Mouse (Mus musculus) CH12.LX (cell line): ENCODE measurements around the gene Man2a1. TPM values are rescaled to one million over a fixed set of nuclear protein-coding genes. Genes with fewer than 3 reads are reported as not detected.

Experiments
- DNase-seq: peaks from one replicate; pipeline ENCODE4 v3.0.0-alpha.2; 2013; ENCODE audit errors: extremely low read depth
- H3K27ac ChIP-seq: 2 replicates; pipeline ENCODE4 v1.5.1; 2012; ENCODE audit warnings: low read depth, mild to moderate bottlenecking, control low read depth, moderate library complexity; ENCODE audit not compliant: insufficient read depth
- H3K27me3 ChIP-seq: replicated peaks from 2 replicates; pipeline ENCODE3; 2012; ENCODE audit warnings: inconsistent platforms
- H3K36me3 ChIP-seq, 2 experiments: replicated peaks in 1 of 2; 2 replicates each; pipeline versions ENCODE3 to v1.6.1; 2012; ENCODE audit warnings: inconsistent platforms in 1 of 2, low read length in 1 of 2, mild to moderate bottlenecking in 1 of 2, mixed read lengths in 1 of 2, moderate library complexity in 1 of 2; ENCODE audit not compliant: control insufficient read depth in 1 of 2, insufficient read depth in 1 of 2
- H3K4me1 ChIP-seq, 2 experiments: 2 replicates each; pipeline ENCODE4 v1.6.1; 2012; ENCODE audit warnings: inconsistent platforms in 1 of 2, moderate library complexity in 1 of 2; ENCODE audit not compliant: insufficient read depth in 2 of 2, control insufficient read depth in 1 of 2
- H3K4me2 ChIP-seq: 2 replicates; pipeline ENCODE4 v1.6.1; 2012; ENCODE audit warnings: low read depth, mild to moderate bottlenecking, control low read depth; ENCODE audit not compliant: poor library complexity, insufficient read depth, severe bottlenecking
- H3K4me3 ChIP-seq, 3 experiments: fragments of 150-350 bp in 1 of 3; sonication (generic) in 1 of 3; replicated peaks in 1 of 3; 2 replicates each; pipeline versions ENCODE3 to v1.5.1; 2011 to 2012; ENCODE audit warnings: low read depth in 2 of 3, low read length in 2 of 3, mild to moderate bottlenecking in 2 of 3, moderate library complexity in 2 of 3, control low read depth in 1 of 3, improper control_type of control experiment in 1 of 3, inconsistent platforms in 1 of 3, mixed read lengths in 1 of 3; ENCODE audit not compliant: poor library complexity in 1 of 3
- H3K79me2 ChIP-seq: replicated peaks from 2 replicates; pipeline ENCODE4 v1.6.1; 2012; ENCODE audit warnings: mild to moderate bottlenecking, moderate library complexity; ENCODE audit not compliant: control insufficient read depth, poor library complexity, insufficient read depth, severe bottlenecking; ENCODE audit errors: extremely low read depth
- H3K9ac ChIP-seq: 2 replicates; pipeline ENCODE4 v1.6.1; 2012; ENCODE audit warnings: low read depth, mild to moderate bottlenecking, control low read depth, moderate library complexity; ENCODE audit not compliant: insufficient read depth
- H3K9me3 ChIP-seq: replicated peaks from 2 replicates; pipeline ENCODE3; 2012; ENCODE audit warnings: low read length, inconsistent platforms, mixed read lengths
- CHD1 ChIP-seq: IDR thresholded peaks from 2 replicates; pipeline ENCODE4 v1.6.1; 2012; ENCODE audit warnings: low read depth, low read length, improper control_type of control experiment, inconsistent platforms
- CHD2 ChIP-seq: IDR thresholded peaks from 2 replicates; pipeline ENCODE4 v1.6.1; 2011; ENCODE audit warnings: low read length, improper control_type of control experiment
- CTCF ChIP-seq, 2 experiments: IDR thresholded peaks in 1 of 2; conservative IDR thresholded peaks in 1 of 2; 2 replicates each; pipeline ENCODE4 v1.5.1; 2011 to 2012; ENCODE audit warnings: low read depth in 2 of 2, low read length in 2 of 2, improper control_type of control experiment in 1 of 2, inconsistent platforms in 1 of 2, mild to moderate bottlenecking in 1 of 2, moderate library complexity in 1 of 2
- E2F4 ChIP-seq: IDR thresholded peaks from 2 replicates; pipeline ENCODE4 v1.6.1; 2011; ENCODE audit warnings: low read depth, low read length, improper control_type of control experiment; ENCODE audit not compliant: insufficient replicate concordance
- ELF1 ChIP-seq: IDR thresholded peaks from 2 replicates; pipeline ENCODE4 v1.6.1; 2014; ENCODE audit warnings: low read depth, mild to moderate bottlenecking, inconsistent platforms, low read length, improper control_type of control experiment
- GABPA ChIP-seq: IDR thresholded peaks from 2 replicates; pipeline ENCODE4 v1.6.1; 2012; ENCODE audit warnings: low read depth, low read length, improper control_type of control experiment, inconsistent platforms; ENCODE audit not compliant: insufficient replicate concordance
- KAT2A ChIP-seq: IDR thresholded peaks from 2 replicates; pipeline ENCODE4 v1.6.1; 2012; ENCODE audit warnings: low read length, improper control_type of control experiment, inconsistent platforms; ENCODE audit not compliant: insufficient replicate concordance
- MAFK ChIP-seq: IDR thresholded peaks from 2 replicates; pipeline ENCODE4 v1.6.1; 2011; ENCODE audit warnings: low read length, improper control_type of control experiment; ENCODE audit not compliant: insufficient replicate concordance
- MEF2A ChIP-seq: IDR thresholded peaks from 2 replicates; pipeline ENCODE4 v1.6.1; 2014; ENCODE audit warnings: low read depth, mild to moderate bottlenecking, inconsistent platforms, low read length, improper control_type of control experiment, borderline replicate concordance
- MXI1 ChIP-seq: IDR thresholded peaks from 2 replicates; pipeline ENCODE4 v1.6.1; 2011; ENCODE audit warnings: mild to moderate bottlenecking, low read depth, low read length, improper control_type of control experiment
- MYC ChIP-seq: IDR thresholded peaks from 2 replicates; pipeline ENCODE4 v1.6.1; 2011; ENCODE audit warnings: low read depth, mild to moderate bottlenecking, improper control_type of control experiment, low read length
- SMC3 ChIP-seq: IDR thresholded peaks from 2 replicates; pipeline ENCODE4 v1.6.1; 2011; ENCODE audit warnings: low read depth, low read length, improper control_type of control experiment
- UBTF ChIP-seq: IDR thresholded peaks from 2 replicates; pipeline ENCODE4 v1.6.1; 2012; ENCODE audit warnings: low read depth, mild to moderate bottlenecking, inconsistent platforms, low read length, improper control_type of control experiment, moderate library complexity
- USF1 ChIP-seq: IDR thresholded peaks from 2 replicates; pipeline ENCODE4 v1.6.1; 2014; ENCODE audit warnings: low read depth, mild to moderate bottlenecking, inconsistent platforms, low read length, improper control_type of control experiment
- USF2 ChIP-seq: conservative IDR thresholded peaks from 2 replicates; pipeline ENCODE4 v1.6.1; 2011; ENCODE audit warnings: low read depth, low read length, improper control_type of control experiment
- ZKSCAN1 ChIP-seq: IDR thresholded peaks from 2 replicates; pipeline ENCODE4 v1.6.1; 2012; ENCODE audit warnings: low read depth, inconsistent platforms, low read length, improper control_type of control experiment, borderline replicate concordance
- ZNF384 ChIP-seq: IDR thresholded peaks from 2 replicates; pipeline ENCODE4 v1.6.1; 2012; ENCODE audit warnings: low read depth, low read length, improper control_type of control experiment, inconsistent platforms
- dilution Hi-C: fragments of 300-500 bp; cut with MboI; formaldehyde crosslinking; loops from 2 replicates; pipeline ENCODE4 v1.14.3; 2020; ENCODE audit warnings: low sequenced_read_pairs; ENCODE audit not compliant: extremely low pct_unique_long_range_greater_than_20kb, extremely low pct_ligation_motif_present
- in situ Hi-C: fragments of 300-500 bp; cut with MboI; formaldehyde crosslinking; loops from 3 replicates; pipeline ENCODE4 v1.14.3; 2019; ENCODE audit warnings: low sequenced_read_pairs, low pct_ligation_motif_present, low pct_unique_long_range_greater_than_20kb, mixed read lengths
- polyA plus RNA-seq: library from polyadenylated mRNA; unstranded; fragments of >175 nt; gene quantifications from 2 replicates; pipeline ENCODE4 v1.2.1, GENCODE M21; 2012; ENCODE audit warnings: low read depth; ENCODE audit not compliant: insufficient read length
- total RNA-seq, 2 experiments: library from RNA; depleted of rRNA; stranded (reverse); fragments of 300-350 nt in 1 of 2; fragments of >200 nt in 1 of 2; gene quantifications; 2 replicates each; pipeline ENCODE4 v1.2.3; 2012 to 2014

Gene Man2a1
- total and polyA plus RNA-seq, 3 experiments: 7.9 to 15.4 (median 11.9) TPM

DNA sequence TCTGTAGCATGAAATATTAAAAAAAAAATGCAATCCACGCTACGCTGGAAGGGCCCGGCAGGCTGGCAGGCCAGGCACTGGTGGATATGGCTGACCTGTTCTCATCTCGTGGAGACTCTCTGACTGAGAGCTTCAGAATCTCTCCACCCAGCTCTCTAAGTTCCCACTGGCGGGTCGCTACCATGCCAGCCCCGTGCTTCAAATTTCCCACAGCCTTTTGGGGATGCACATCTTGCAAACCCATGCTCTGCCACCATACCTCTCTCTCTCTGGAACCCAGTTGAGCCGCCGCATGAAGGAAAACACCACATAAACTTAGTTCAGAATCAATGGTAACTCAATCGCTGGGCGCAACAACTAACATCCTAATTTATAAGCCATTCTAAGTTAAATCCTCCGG, 178.2 kb downstream of the Man2a1 start:
- H3K4me3 ChIP-seq: no peak overlapping the region
- H3K27me3 ChIP-seq: no peaks in the 10 kb centered on the region
- in situ Hi-C loops: no loop called here
- no peaks in the 10 kb centered on the region for H3K36me3 ChIP-seq
- no peak overlapping the region for H3K4me2 ChIP-seq
- no peak overlapping the region for H3K27ac ChIP-seq
- peaks cover 6 to 10% of the 10 kb centered on the region in 2 experiments; a peak in 2 of 4 replicates for H3K4me1 ChIP-seq
- dilution Hi-C loops: no loop called here
- no peak for TF ChIP-seq ZKSCAN1
- no peak for TF ChIP-seq USF1
- TF ChIP-seq MEF2A: no peak
- no peak for TF ChIP-seq CHD2
- no peak for TF ChIP-seq USF2
- TF ChIP-seq, all 38 proteins: peak for 0
- no peak for DNase-seq
- Histone ChIP-seq H3K9me3 (no peaks in the 10 kb centered on the region), H3K79me2 (no peaks in the 10 kb centered on the region), H3K9ac (no peak overlapping the region)

DNA sequence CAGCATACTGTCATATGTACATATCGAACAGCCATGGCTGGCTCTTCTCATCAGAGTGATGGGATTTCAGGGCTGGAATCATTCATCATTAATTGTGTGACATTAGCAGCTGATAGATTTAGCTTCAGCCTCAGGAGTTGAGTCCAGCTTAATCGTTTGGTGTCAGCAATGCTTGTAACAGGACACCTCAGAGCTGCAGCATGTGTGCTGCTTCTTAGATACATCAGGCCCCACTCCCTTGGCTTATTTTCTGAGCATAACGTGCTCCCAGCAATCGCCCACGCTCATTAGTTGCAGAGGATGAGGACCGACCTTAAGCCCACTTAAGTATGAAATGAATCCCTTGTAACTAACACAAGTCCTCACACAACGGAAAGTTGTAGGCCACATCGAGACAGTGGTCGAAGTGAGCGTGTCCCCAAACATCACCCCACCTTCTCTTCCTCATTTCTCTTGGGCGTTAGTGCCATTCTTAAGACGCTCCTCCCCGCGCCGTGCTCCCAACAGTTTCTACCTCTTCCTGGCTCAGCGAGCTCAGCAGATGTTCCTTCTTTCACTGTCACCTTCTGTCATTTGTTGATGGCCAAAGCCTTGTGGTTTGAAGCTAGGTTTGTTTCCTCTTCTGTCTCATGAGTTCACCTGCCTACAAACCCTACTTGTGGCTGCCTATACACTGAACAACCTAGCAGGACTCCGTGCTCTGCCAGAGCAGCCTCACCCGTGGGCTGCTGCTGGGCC, 180.4 kb downstream of the Man2a1 start:
- TF ChIP-seq CHD1 (no peak), SMC3 (no peak), UBTF (no peak), ZNF384 (no peak), MAFK (no peak), KAT2A (no peak), E2F4 (no peak), ELF1 (no peak), USF1 (no peak), MXI1 (no peak), CHD2 (no peak), MEF2A (no peak), GABPA (no peak), MYC (no peak), CTCF (conservative IDR thresholded peaks at IDR 0.05 in 1 of 2, IDR thresholded peaks at IDR 0.05 in 1 of 2; ENCODE audit: low read depth in 2 of 2, low read length in 2 of 2) (no peak)
- dilution Hi-C loops: no loop called here
- no peak overlapping the region for H3K4me2 ChIP-seq
- no peaks in the 10 kb centered on the region for H3K9me3 ChIP-seq
- no peaks in the 10 kb centered on the region for H3K27me3 ChIP-seq
- no peak for DNase-seq
- H3K36me3 ChIP-seq: no peaks in the 10 kb centered on the region
- no peaks in the 10 kb centered on the region for H3K79me2 ChIP-seq
- no peak overlapping the region for H3K27ac ChIP-seq
- no peak overlapping the region for H3K4me3 ChIP-seq
- in situ Hi-C loops: no loop called here
- H3K4me1 ChIP-seq: peaks cover 6 to 10% of the 10 kb centered on the region in 2 experiments; a peak in 2 of 4 replicates
- no peak overlapping the region for H3K9ac ChIP-seq
